Mouse (Mus musculus) v-Abl transformed pro-B cells (cell line): ENCODE data around the gene Eftud2.

Source experiments
- in situ Hi-C, 2 experiments: fragments of 400-800 bp; cut with MboI; formaldehyde crosslinking; loops; one replicate each; pipeline ENCODE4 v1.15.1; 2025; ENCODE audit not compliant: unreplicated experiment in 2 of 2

The Eftud2 gene

DNA sequence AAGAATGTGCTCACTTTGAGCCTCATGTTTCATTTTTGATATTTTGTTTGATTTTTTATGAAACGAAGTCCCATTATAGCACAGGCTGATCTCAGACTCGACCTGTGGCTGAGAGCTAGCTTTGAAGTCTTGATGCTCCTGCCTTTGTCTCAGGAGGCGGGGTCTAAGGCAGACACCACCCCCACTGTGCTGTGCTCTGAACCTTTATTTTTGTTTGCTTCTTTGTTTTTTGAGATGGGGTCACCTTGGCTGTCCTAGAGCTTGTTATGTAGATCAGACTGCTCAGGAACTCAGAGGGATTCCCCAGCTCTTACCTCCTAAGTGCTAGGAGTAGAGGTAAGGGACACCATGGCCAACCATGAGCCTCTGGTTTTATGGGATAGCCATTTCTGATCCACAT, 60.4 kb downstream of the Eftud2 start:
- in situ Hi-C loops: no loop called here

GRCm38 (mm10) chr11:102819783-102820385, 60.9 kb downstream of the Eftud2 start:
- in situ Hi-C loops: no loop called here

DNA sequence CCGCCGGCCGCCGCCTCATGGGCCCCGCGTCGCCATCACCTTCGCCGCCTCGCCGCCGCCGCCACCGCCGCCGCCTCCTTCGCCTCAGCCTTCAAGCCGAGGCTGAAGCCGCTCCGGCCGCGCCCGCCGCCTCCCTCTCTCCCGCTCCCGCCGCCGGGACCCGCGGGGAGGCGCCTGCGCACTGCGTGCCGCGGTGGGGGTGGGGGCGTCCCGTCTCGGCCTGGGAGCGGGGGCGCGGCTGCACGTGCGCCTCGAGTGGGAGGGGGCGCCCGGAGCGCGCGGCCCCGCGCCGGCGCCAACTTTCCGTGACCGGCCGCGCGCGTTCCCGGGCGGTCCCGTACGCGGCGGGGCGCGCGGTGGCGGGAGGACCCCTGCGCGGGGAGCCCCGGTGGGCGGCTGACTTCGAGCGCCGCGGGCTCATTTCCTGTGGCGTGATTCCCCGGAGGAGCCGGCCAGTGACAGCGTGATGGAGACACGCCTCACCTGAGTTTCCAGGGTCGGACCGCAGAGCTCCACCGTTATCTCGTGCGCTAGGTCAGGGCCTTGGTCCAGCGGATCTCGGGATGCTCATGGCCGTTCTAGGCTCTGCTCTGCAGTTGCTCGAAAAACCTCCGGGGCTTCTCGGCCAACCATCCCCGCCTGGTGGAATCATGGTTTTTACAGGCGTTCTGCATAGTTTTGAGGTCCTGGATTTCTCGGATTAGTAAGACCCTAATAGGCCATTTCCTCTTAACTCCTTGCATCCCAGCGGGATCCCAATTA, 61.6 kb downstream of the Eftud2 start, which contains the start of gene Gjc1:
Gene Gjc1 (minus strand): TSS at position 680 of the 762 bp plus-strand sequence.
- in situ Hi-C loops: no loop called here

GRCm38 (mm10) chr11:102818121-102819020, 62.4 kb downstream of the Eftud2 start:
- in situ Hi-C loops: no loop called here

GRCm38 (mm10) chr11:102814881-102815280, 65.9 kb downstream of the Eftud2 start:
- in situ Hi-C loops: no loop called here

DNA sequence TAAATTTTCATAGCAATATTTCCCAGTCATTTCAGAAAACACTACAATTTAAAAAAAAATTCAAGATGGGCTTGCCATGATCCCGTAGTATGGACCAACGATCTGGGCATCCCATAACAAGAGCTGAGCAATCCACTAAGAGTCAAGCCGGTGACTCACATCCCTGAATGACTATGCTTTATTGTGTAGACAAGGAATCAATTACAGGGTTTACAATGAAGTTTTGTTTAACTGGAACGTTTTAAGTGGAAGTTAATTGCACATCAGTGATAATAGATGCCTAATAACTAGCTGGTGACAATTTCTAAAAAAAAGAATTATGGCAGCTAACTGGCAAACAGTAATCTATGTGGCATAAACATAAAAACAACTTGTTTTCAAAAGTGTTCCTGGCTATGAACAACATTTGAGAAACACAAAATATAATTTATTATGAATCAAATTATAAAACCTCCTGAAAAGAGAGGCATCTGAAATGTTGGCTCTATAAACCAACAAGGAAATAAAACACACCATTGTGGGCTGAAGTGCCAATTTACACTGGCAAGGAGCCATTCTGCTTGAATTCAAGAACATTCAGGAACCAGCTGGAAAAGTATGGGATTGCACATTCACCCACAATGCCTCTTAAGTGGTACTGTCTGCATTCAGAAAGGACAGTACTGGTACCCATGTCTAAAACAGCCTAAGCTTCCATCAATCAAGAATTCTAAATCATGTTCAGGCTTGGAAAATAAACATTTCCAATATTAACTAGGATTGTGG, 69.9 kb downstream of the Eftud2 start:
- in situ Hi-C loops: no loop called here

- in situ Hi-C loops: no loop called here
These were observed 72.5 kb downstream of the Eftud2 start for GRCm38 (mm10) chr11:102808246-102808645.

GRCm38 (mm10) chr11:102803453-102803852, 77.3 kb downstream of the Eftud2 start:
- in situ Hi-C loops: no loop called here

DNA sequence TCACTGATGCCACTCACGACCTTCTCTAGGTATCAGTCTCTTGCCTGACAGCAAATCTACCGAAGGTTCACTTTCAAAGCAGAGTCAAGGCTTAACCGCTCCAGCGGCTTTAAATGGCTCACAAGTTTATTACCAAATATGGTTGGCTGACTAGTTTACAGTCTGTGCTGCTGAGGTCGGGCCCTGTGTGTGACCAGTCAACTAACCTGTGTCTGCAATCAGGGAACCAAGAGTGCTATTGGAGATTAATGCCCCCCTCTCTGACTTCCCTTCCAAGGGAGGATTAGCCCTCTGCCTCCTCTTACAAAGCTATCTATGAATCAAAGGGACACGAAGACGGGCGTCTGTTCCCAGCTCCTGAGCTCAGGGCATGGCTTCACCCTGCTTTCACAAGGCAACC, 86.6 kb downstream of the Eftud2 start:
- in situ Hi-C loops: no loop called here

GRCm38 (mm10) chr11:102791682-102792445, 88.9 kb downstream of the Eftud2 start:
- in situ Hi-C loops: no loop called here
